Mouse (Mus musculus) stomach, embryonic 14.5 days (tissue): ENCODE data around the gene Gm39115. TPM values are rescaled to one million over a fixed set of nuclear protein-coding genes. Genes with fewer than 3 reads are reported as not detected.

Source experiments
- ATAC-seq: fragments of 200-750 bp; cut with Nextera tagmentation; 2 replicates; pipeline ENCODE4 v1.8.0; 2017; ENCODE audit warnings: low read depth, moderate TSS enrichment; ENCODE audit not compliant: insufficient number of reproducible peaks, insufficient read depth, low FRiP score
- H3K27ac ChIP-seq: fragments of 300-500 bp; sonication (generic); 2 replicates; pipeline ENCODE4 v1.5.1; 2014; ENCODE audit warnings: mild to moderate bottlenecking, low read length, moderate library complexity, mixed read lengths
- H3K27me3 ChIP-seq: fragments of 300-500 bp; sonication (generic); 2 replicates; pipeline ENCODE4 v1.6.1; 2014; ENCODE audit warnings: low read length, control low read depth, mixed read lengths; ENCODE audit not compliant: control insufficient read depth, insufficient read depth
- H3K36me3 ChIP-seq: fragments of 300-500 bp; sonication (generic); 2 replicates; pipeline ENCODE4 v1.6.1; 2014; ENCODE audit warnings: mild to moderate bottlenecking, control low read depth, low read length, moderate library complexity, mixed read lengths; ENCODE audit not compliant: control insufficient read depth, insufficient read depth
- H3K4me1 ChIP-seq: fragments of 300-500 bp; sonication (generic); 2 replicates; pipeline ENCODE4 v1.6.1; 2014; ENCODE audit warnings: low read length, control low read depth, mixed read lengths; ENCODE audit not compliant: control insufficient read depth, insufficient read depth
- H3K4me2 ChIP-seq: fragments of 300-500 bp; sonication (generic); replicated peaks from 2 replicates; pipeline ENCODE4 v1.6.1; 2014; ENCODE audit warnings: low read depth, low read length, control low read depth
- H3K4me3 ChIP-seq: fragments of 300-500 bp; sonication (generic); 2 replicates; pipeline ENCODE4 v1.5.1; 2014; ENCODE audit warnings: low read depth, low read length, control low read depth
- H3K9ac ChIP-seq: fragments of 300-500 bp; sonication (generic); replicated peaks from 2 replicates; pipeline ENCODE4 v1.6.1; 2014; ENCODE audit warnings: low read depth, mild to moderate bottlenecking, control low read depth, low read length, moderate library complexity, mixed read lengths
- H3K9me3 ChIP-seq: fragments of 300-500 bp; sonication (generic); 2 replicates; pipeline ENCODE4 v1.6.1; 2016; ENCODE audit warnings: low read depth, low read length, control low read depth; ENCODE audit not compliant: control insufficient read depth
- WGBS: fragments of 180-500 bp; shearing (Covaris S2); extraction: QIAGEN DNeasy Blood & Tissue Kit; methylation state at CpG from one replicate; pipeline ENCODE4 v1.1.7; 2014; 5-methylcytosine and 5-hydroxymethylcytosine counted together
- polyA plus RNA-seq: library from polyadenylated mRNA; unstranded; fragments of >200 nt; fragmentation: Nextera tagmentation; extraction: Ambion mirVana; gene quantifications from 2 replicates; pipeline ENCODE4 v1.2.1, GENCODE M21; 2014

The Gm39115 gene
- polyA plus RNA-seq, 1 experiment from 2014 or later: not detected

DNA sequence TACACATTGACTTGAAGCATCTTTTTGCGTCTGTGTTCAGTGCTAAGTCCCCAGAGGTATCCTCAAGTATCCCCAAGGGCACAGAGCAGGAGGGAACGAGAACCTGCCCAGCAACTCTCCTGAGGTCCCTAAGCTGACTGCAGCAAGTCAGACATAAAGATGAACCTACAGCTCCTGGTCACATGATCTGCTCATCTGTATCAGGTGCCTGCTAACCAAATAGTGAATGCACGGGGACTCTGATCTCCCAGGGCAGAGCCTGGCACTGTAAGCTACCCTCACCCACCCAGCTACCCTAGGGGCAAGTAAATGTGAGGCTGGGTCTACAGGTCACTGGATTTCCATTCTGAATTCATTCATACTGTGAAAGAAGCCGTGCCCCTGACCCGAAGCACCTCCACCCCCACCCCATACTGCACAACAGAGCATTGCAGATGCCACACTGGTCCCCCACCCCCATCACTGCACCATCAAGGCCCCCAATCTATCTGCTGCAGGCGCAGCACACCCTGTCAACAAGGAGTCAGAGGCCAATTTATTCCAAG is 42.1 kb downstream of the Gm39115 start:
- H3K27ac ChIP-seq: no peak overlapping the region
- H3K9ac ChIP-seq: no peak overlapping the region
- 39% methylated on average over 6 of the region's 6 CpGs for WGBS
- no peaks in the 10 kb centered on the region for H3K36me3 ChIP-seq
- peaks cover 8% of the 10 kb centered on the region; the same call in 1 of the 2 replicates for H3K4me1 ChIP-seq
- no peaks in the 10 kb centered on the region for H3K9me3 ChIP-seq
- peak overlapping the region; percentile 50 for H3K4me3 ChIP-seq
- peaks cover 33% of the 10 kb centered on the region for H3K27me3 ChIP-seq
- no peak for ATAC-seq
- H3K4me2 ChIP-seq: peak overlapping the region; percentile 97

DNA sequence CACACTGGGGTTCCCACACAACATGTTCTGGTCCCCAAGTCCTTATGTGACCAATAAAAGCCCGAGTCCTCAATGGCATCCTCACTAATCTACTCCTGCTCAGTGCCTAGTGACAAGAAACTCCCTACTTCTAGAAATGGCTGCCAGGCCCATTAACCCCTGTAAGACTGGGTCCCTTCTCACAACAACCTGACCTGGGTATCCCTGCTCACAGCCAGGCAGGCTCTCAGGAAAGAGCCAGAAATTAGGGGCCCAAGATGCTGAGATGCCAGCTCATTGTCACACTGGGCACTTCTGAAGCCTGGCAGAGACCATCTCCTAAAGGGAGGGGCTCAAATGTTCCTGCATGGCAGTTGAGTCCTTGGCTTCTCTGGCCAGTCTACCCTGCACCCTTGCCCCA is 42.8 kb downstream of the Gm39115 start:
- Histone ChIP-seq H3K27me3 (peaks cover 33% of the 10 kb centered on the region), H3K27ac (no peak overlapping the region), H3K36me3 (no peaks in the 10 kb centered on the region), H3K9me3 (no peaks in the 10 kb centered on the region), H3K4me2 (no peak overlapping the region), H3K9ac (no peak overlapping the region), H3K4me3 (no peak overlapping the region), H3K4me1 (peaks cover 12% of the 10 kb centered on the region; the same call in 1 of the 2 replicates)
- WGBS: 48% methylated on average over 1 of the region's 1 CpGs
- ATAC-seq: no peak

DNA sequence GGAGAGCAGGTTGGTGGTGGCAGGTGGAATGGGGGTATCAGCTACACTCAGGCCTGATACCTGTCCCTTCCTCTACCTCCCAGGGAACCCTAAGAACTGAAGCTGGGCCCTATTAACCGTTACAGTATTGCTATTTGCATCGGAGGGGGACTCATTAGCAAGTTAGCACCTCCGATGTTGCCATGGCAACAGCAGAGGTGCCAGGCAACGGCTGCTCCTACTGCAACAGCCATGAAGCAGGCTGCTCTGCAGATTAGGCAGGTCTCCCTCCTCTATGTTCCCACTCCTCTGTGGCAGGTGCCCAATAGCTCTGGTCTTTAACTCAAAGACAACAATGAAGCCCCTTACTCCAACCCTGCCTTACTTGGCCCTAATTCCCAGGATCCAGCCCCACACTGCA is 44.0 kb downstream of the Gm39115 start:
- Histone ChIP-seq H3K27me3 (peaks cover 27% of the 10 kb centered on the region), H3K9me3 (no peaks in the 10 kb centered on the region), H3K27ac (no peak overlapping the region), H3K4me3 (no peak overlapping the region), H3K9ac (no peak overlapping the region), H3K4me1 (peaks cover 12% of the 10 kb centered on the region; the same call in 1 of the 2 replicates), H3K36me3 (no peaks in the 10 kb centered on the region), H3K4me2 (no peak overlapping the region)
- 12% methylated on average over 4 of the region's 4 CpGs for whole genome bisulfite sequencing
- ATAC-seq: no peak

DNA sequence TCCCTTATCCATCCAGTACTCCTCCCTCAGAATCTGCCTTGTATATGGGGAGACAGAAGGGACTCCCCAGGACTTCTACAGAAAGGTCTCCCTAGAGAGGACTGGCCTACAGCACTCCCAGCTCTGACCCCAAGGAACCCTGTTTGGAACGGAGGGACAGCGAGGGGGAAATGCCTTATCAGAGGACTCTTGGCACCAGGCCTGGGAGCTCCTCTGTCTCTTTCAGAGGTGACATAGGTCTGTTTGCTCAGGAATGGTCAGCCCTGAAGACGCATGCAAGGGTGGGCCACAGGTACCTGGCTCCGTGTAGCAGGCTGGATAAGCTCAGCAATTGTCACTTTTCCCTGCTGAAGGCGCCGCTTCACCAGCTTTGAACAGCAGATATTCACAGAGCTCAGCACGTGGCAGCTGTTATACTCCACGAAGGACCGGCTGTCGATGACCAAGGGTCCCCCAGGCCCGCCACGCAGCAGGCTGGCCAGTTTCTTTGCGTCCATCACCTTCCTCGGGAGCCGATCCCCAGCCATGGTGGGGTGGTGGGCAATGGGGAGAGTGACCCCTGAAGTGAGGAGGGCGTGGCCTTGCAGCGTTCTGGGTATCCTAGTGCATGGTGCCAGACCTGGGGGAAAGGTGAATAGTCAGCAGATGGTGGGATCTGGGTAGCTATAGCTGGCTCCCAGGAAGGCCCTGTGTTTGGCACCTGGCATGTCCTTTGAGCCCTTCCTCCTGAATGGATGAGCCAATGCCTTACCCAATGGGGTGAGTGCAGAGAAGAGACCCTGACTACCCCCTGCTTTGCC is 46.0 kb downstream of the Gm39115 start:
- no peak overlapping the region for H3K9ac ChIP-seq
- 59% methylated on average over 17 of the region's 17 CpGs for WGBS
- H3K9me3 ChIP-seq: no peaks in the 10 kb centered on the region
- H3K27me3 ChIP-seq: peaks cover 12% of the 10 kb centered on the region
- H3K4me3 ChIP-seq: no peak overlapping the region
- no peak overlapping the region for H3K27ac ChIP-seq
- no peak for ATAC-seq
- H3K4me1 ChIP-seq: peaks cover 8% of the 10 kb centered on the region; the same call in 1 of the 2 replicates
- H3K36me3 ChIP-seq: no peaks in the 10 kb centered on the region
- H3K4me2 ChIP-seq: no peak overlapping the region

DNA sequence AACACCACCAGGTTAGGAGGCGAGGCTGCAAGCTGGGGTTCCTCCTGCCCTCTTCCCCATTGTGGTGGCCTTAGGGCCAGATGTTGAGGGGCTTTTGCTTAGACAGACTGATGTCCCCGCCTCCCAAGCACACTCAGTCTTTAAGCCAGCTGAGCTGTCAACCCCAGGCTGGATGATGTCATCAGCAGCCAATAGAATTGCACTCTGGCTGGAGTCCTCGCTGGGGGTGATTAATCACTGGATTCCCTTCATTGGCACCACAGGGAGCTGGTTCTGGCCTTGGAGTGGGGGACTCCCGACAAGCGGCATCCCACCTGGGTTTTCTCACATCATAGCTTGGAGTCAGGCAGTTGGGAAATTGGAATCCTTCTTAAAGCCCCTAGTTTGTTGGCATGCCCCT is 46.9 kb downstream of the Gm39115 start:
- ATAC-seq: peak; percentile 66; the same call in 1 of the 2 replicates
- 4% methylated on average over 5 of the region's 5 CpGs for WGBS
- peaks cover 8% of the 10 kb centered on the region for H3K27me3 ChIP-seq

DNA sequence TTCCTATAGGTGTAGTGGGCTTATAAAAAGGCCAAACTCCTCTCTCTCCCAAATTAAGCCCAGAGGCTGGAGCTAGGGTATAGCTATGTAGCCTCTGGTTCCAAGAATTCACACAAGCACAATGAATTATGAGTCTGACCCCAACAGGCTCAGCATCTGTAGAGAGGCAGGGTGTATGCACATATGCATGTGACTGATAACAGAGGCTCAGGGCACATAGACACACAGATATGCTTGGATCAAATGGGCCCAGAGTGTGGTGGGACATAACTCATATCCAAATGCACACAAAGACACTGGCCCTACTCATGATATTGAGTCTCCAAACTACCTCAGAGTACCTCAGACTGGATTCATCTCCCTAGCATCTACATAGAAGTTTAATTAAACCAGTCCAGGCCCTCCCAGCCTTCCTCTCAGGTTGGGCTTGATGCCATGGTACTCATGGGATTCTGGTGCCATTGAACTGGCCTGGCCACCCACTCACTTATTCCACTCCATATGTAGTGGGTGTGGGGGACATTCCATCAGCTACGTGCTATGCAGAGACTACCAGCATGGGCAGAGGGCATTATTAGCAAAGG is 48.7 kb downstream of the Gm39115 start:
- Histone ChIP-seq H3K4me1 (peaks cover 15% of the 10 kb centered on the region; the same call in 1 of the 2 replicates), H3K9ac (no peak overlapping the region), H3K4me3 (no peak overlapping the region), H3K9me3 (no peaks in the 10 kb centered on the region), H3K4me2 (no peak overlapping the region), H3K27me3 (peaks cover 11% of the 10 kb centered on the region), H3K27ac (no peak overlapping the region), H3K36me3 (no peaks in the 10 kb centered on the region)
- WGBS: 83% methylated on average over 1 of the region's 1 CpGs
- peak; percentile 53; the same call in 1 of the 2 replicates for ATAC-seq

More for the DNA sequence above, 46.9 kb downstream of the Gm39115 start:
- Histone ChIP-seq H3K36me3 (no peaks in the 10 kb centered on the region), H3K4me1 (peaks cover 14% of the 10 kb centered on the region; the same call in 1 of the 2 replicates), H3K9me3 (no peaks in the 10 kb centered on the region), H3K4me3 (no peak overlapping the region), H3K27ac (no peak overlapping the region), H3K9ac (no peak overlapping the region), H3K4me2 (no peak overlapping the region)

DNA sequence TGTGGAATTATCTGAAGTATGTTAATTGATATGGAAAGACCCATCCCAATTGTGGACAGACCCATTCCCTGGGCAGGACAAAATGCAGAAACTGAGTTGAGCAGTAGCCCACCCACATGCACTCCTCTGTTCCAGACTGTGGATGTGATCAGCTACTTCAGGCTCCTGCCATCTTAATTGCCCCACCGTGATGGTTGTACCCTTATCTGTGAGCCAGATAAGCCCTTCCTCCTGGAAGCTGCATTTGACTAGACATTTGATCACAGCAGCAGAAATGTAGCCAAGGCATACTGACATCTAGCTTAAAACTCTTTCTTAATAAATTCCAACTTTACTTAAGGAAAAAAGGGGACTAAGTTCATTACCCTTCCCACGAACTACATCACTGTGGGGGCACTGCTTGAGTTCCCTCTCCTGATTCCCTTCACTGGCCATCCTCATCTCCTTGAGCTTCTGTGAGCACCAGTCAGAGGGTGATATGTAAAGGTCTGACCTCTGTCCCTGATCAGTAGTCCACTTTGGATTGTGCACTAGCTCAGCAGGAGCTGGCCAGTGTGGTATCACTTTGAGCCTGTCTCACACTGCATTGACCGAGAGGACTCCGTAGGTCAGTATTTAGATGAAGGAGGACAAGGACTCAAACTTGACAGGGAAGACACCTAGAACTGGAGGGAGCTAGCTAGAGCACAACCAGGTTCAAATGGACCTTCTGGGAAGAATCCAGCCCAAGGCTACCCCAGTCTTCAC is 49.5 kb downstream of the Gm39115 start:
- no peak for ATAC-seq
- Histone ChIP-seq H3K4me1 (peaks cover 20% of the 10 kb centered on the region; the same call in 1 of the 2 replicates), H3K27me3 (peaks cover 15% of the 10 kb centered on the region), H3K36me3 (no peaks in the 10 kb centered on the region), H3K9me3 (no peaks in the 10 kb centered on the region), H3K4me2 (no peak overlapping the region), H3K9ac (no peak overlapping the region), H3K4me3 (no peak overlapping the region), H3K27ac (no peak overlapping the region)
- WGBS: 75% methylated on average over 4 of the region's 4 CpGs
